Mouse (Mus musculus) splenic B cell, adult 2 months (primary cell): ENCODE results near the gene Mogat2.
A peak's percentile ranks its signal among the peaks of the same experiment; 100 is the strongest.

Source experiments
- DNase-seq: peaks from one replicate; pipeline ENCODE4 v3.0.0-alpha.2; 2011; ENCODE audit warnings: low read depth, low spot score
- H3K27me3 ChIP-seq: 2 replicates; pipeline ENCODE4 v1.6.1; 2012; ENCODE audit warnings: mild to moderate bottlenecking, low read length, moderate library complexity, mixed read lengths; ENCODE audit not compliant: control insufficient read depth, poor library complexity, insufficient read depth, severe bottlenecking
- H3K36me3 ChIP-seq: 2 replicates; pipeline ENCODE4 v1.6.1; 2012; ENCODE audit warnings: mild to moderate bottlenecking, low read length, moderate library complexity, mixed read lengths; ENCODE audit not compliant: control insufficient read depth, poor library complexity, insufficient read depth, severe bottlenecking

The Mogat2 gene

DNA sequence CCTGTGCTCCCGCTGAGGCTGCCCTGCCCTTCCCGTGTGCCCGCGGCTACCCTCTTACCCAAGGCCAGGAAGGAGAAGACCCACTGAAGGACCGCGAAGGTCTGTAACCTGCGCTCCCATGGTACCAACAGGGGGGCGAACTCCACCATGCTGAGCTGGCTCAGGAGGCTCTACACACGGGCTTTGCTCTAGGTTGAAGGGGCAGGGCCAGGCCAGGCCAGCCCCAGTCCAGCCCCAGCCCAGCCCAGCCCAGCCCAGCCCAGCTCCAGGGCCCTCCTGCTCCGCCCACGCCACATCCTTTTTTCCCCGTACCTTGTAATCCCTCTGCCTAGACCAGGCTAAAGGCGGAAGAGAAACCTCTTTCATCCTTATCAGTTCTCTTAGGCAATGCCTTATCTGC is at the start of gene Mogat2:
Gene Mogat2, minus strand, starts transcription at position 203 of the 400 bp plus-strand sequence.
- Histone ChIP-seq H3K36me3 (no peaks in the 10 kb centered on the region), H3K27me3 (no peaks in the 10 kb centered on the region)
- no peak for DNase-seq

DNA sequence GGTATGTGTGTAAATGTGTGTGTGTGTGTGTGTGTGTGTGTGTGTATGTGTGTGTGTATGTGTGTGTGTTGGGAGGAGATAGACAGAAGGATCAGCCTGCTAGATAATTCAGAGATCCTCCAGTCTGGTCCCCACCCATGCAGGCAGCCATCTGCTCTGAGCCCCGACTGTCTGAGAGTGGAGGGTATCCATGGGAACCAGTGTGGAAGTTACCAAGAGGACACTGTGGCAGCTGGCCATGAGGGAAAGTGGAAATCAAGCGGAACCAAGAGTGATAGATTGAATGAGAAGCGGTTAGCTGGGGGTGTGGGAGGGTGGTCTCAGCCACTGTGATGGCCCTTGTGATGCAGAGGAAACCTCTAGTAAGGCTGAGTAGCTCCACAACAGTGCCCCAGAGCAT is 48.9 kb upstream of the Mogat2 start:
- H3K27me3 ChIP-seq: no peaks in the 10 kb centered on the region
- H3K36me3 ChIP-seq: no peaks in the 10 kb centered on the region
- DNase-seq: no peak

GRCm38 (mm10) chr7:99279586-99279985 is 41.2 kb upstream of the Mogat2 start:
- no peaks in the 10 kb centered on the region for H3K36me3 ChIP-seq
- H3K27me3 ChIP-seq: no peaks in the 10 kb centered on the region; the same call in 1 of the 2 replicates
- DNase-seq: no peak

- Histone ChIP-seq H3K27me3 (no peaks in the 10 kb centered on the region; the same call in 1 of the 2 replicates), H3K36me3 (no peaks in the 10 kb centered on the region)
- DNase-seq: no peak
Measured at GRCm38 (mm10) chr7:99278309-99278708, 39.9 kb upstream of the Mogat2 start.

DNA sequence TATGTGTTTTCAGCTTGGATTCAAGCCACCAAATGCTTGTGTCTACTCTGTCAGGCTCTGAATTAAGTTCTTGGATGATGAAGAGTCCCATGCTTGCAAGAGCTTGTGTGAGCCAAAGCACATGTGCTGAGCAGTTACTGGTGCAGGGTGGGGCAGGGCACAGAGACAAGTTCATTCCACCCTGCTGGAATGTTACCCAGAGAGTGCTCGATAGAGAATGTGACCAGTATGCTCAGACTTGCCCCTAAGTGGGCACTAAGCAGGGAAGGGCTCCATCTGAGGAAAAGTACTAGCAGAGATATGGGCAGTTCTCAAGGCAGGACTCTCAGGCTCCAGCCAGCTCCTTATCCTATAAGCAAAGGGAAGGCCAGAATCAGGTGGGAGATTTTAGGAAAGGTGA is 38.3 kb upstream of the Mogat2 start:
- Histone ChIP-seq H3K36me3 (no peaks in the 10 kb centered on the region), H3K27me3 (no peaks in the 10 kb centered on the region; the same call in 1 of the 2 replicates)
- DNase-seq: no peak

DNA sequence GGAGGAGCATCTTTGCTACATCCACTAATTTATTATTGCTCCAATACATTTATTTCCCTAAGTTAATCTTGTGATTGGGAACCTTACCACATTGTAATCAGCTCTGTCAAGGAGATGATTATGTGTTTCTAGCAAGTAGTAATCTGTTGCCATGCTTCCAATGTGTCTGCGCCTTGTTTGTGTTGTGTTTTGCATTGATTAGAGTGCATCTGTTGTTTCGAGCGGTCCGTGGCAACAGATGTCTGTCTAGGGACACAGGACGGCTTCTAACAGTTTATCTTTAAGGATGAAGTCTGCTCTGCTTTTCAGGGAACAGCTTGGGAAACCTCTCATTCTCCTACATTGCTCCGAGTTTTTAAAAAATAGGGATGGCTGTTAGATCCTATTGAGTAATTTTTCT is 36.7 kb upstream of the Mogat2 start:
- H3K36me3 ChIP-seq: no peaks in the 10 kb centered on the region
- DNase-seq: no peak
- H3K27me3 ChIP-seq: no peaks in the 10 kb centered on the region; the same call in 1 of the 2 replicates

GRCm38 (mm10) chr7:99271630-99272029 is 33.2 kb upstream of the Mogat2 start:
- no peak for DNase-seq
- H3K36me3 ChIP-seq: no peaks in the 10 kb centered on the region
- H3K27me3 ChIP-seq: no peaks in the 10 kb centered on the region; the same call in none of the 2 replicates

DNA sequence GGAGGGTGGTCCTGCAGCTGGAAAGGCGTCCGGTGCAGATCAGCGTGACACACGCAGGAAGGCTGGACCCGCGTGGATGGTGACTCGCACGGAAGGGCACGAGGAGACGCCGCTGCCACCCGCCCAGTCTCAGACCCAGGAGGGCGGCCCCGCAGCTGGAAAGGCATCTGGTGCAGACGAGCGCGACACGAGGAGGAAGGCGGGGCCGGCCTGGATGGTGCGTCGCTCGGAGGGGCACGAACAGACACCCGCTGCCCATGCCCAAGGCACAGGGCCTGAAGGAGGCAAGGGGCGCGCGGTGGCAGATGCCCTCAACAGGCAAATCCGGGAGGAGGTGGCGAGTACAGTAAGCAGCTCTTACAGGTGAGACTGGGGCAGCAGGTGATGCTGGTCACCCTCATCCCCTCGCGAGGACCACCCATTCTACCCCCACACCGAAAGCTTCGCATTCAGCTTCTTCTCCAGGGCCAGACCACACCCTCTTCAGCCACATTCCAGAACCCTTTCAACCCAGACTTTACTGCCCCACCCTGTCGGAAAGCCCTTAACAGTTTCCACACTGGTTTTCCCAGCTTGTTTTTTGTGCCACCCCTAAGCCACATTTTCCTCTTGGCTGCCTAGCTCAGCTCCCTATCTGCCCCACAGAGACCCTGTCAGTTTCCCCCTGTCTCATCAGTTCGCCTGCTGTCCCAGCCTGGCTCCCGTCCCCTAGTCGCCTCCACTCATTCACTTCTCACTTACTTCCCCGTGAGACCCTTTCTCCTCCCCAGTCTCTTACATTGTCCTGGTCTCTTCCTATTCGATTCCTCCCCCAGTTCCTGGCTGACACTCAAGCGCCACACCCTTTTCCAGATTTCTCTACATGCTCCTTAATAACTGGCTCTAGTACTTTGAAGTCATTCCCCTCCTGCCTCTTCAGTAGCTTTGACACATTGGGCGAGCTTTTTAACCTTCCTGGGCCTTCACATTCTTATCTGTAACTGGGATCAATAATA is 30.8 kb upstream of the Mogat2 start:
- no peak for DNase-seq
- no peaks in the 10 kb centered on the region for H3K36me3 ChIP-seq
- no peaks in the 10 kb centered on the region; the same call in 1 of the 2 replicates for H3K27me3 ChIP-seq

DNA sequence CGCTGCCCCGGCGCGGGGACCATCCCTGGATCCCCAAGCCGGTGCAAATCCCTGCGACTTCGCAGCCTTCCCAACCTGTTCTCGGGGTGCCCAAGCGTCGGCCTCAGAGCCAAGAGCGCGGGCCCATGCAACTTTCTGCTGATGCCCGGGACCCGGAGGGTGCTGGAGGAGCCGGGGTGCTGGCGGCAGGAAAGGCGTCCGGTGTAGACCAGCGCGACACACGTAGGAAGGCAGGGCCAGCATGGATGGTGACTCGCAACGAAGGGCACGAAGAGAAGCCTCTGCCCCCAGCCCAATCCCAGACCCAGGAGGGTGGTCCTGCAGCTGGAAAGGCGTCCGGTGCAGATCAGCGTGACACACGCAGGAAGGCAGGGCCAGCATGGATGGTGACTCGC is 30.1 kb upstream of the Mogat2 start:
- no peak for DNase-seq
- Histone ChIP-seq H3K36me3 (no peaks in the 10 kb centered on the region), H3K27me3 (no peaks in the 10 kb centered on the region; the same call in 1 of the 2 replicates)

- no peaks in the 10 kb centered on the region for H3K36me3 ChIP-seq
- peak; percentile 3 for DNase-seq
- H3K27me3 ChIP-seq: no peaks in the 10 kb centered on the region; the same call in 1 of the 2 replicates
Measured at GRCm38 (mm10) chr7:99267897-99268505, 29.6 kb upstream of the Mogat2 start.

GRCm38 (mm10) chr7:99267251-99267896 is 29.0 kb upstream of the Mogat2 start, which contains the start of gene Map6:
Gene Map6, plus strand, starts transcription at chr7:99267447.
- Histone ChIP-seq H3K27me3 (no peaks in the 10 kb centered on the region; the same call in 1 of the 2 replicates), H3K36me3 (no peaks in the 10 kb centered on the region)
- no peak for DNase-seq

- DNase-seq: no peak
- Histone ChIP-seq H3K36me3 (no peaks in the 10 kb centered on the region), H3K27me3 (no peaks in the 10 kb centered on the region; the same call in 1 of the 2 replicates)
Measured at GRCm38 (mm10) chr7:99264597-99264996, 26.2 kb upstream of the Mogat2 start.

DNA sequence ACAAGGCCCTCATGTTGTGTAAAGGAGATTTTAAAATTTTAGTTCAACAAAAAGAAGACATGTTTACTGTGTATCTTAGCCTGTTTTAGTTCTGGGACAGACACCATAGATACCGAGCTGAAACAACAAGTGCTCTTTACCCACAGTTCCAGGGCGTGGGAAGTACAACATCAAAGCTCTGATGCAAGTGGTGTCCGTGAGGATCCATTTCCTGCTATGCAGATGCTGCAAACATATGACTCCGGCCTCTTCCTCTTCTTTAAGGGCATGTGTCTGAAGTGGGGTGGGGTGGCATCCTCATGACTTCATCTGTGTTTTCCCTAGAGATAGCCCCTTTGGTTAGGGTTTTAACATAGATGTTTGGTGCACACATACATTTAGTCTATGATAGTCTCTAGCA is 25.1 kb upstream of the Mogat2 start:
- no peak for DNase-seq
- Histone ChIP-seq H3K36me3 (no peaks in the 10 kb centered on the region), H3K27me3 (no peaks in the 10 kb centered on the region; the same call in 1 of the 2 replicates)

DNA sequence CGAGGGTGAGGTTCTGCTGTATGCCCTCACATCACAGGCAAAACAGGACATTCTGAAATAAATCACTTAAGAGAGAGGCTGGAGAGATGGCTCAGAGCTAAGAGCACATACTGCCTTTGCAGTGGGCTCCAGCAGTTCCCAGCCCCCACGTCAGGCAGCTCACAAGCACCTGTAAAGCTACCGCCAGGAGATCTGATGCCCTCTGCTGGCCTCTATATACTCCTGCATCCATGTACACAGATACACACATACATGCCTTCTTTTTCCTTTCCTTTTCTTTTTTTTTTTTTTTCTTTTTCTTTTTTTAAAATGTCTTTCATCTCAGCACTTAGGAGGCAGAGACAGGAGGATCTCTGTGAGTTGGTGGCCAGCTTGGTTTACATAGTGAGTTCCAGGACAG is 23.5 kb upstream of the Mogat2 start:
- DNase-seq: no peak
- Histone ChIP-seq H3K27me3 (no peaks in the 10 kb centered on the region; the same call in 1 of the 2 replicates), H3K36me3 (no peaks in the 10 kb centered on the region)
